Mouse (Mus musculus) heart, adult 2 months (tissue): ENCODE measurements at regions not wholly inside any gene's neighbourhood (a gene's known extent, or its start where the extent isn't known, plus 50 kb on each side); places are given as distances from the start of the nearest gene placed in this dataset.

ENCODE experiments used
- CTCF ChIP-seq: fragments of 200-600 bp; IDR thresholded peaks from 2 replicates; pipeline ENCODE4 v1.8.1; 2022; ENCODE audit warnings: antibody characterized with exemption, mild to moderate bottlenecking, moderate library complexity
- EP300 ChIP-seq: fragments of 200-500 bp; IDR thresholded peaks from 2 replicates; pipeline ENCODE4 v1.6.1; 2011; ENCODE audit warnings: low read depth, low read length, control low read depth; ENCODE audit not compliant: insufficient read depth
- POLR2A ChIP-seq: fragments of 200-500 bp; IDR thresholded peaks from 2 replicates; pipeline ENCODE4 v1.6.1; 2011; ENCODE audit warnings: mild to moderate bottlenecking, low read depth, low read length, control low read depth; ENCODE audit not compliant: insufficient read depth

- no peak for TF ChIP-seq POLR2A
- TF ChIP-seq CTCF = peak; percentile 55
- TF ChIP-seq EP300 = peak; percentile 97
These were observed 98.7 kb downstream of the Trib2 start for GRCm38 (mm10) chr12:15717989-15718388.
